Mouse (Mus musculus) sigmoid colon, adult 10 weeks (tissue): ENCODE data around the gene Gorasp1. TPM values are rescaled to one million over a fixed set of nuclear protein-coding genes. Genes with fewer than 3 reads are reported as not detected.

ENCODE experiments used
- polyA plus RNA-seq: library from polyadenylated mRNA; stranded (reverse); fragments of 350-450 nt; fragmentation: Illumina TruSeq; extraction: RNeasy Lipid Tissue Mini Kit (QIAGEN cat#74804); gene quantifications from one replicate; pipeline ENCODE4 v1.2.3, GENCODE M21; 2014; ENCODE audit warnings: low read depth, low replicate concordance

Gene Gorasp1
- polyA plus RNA-seq, result 4.2 TPM

DNA sequence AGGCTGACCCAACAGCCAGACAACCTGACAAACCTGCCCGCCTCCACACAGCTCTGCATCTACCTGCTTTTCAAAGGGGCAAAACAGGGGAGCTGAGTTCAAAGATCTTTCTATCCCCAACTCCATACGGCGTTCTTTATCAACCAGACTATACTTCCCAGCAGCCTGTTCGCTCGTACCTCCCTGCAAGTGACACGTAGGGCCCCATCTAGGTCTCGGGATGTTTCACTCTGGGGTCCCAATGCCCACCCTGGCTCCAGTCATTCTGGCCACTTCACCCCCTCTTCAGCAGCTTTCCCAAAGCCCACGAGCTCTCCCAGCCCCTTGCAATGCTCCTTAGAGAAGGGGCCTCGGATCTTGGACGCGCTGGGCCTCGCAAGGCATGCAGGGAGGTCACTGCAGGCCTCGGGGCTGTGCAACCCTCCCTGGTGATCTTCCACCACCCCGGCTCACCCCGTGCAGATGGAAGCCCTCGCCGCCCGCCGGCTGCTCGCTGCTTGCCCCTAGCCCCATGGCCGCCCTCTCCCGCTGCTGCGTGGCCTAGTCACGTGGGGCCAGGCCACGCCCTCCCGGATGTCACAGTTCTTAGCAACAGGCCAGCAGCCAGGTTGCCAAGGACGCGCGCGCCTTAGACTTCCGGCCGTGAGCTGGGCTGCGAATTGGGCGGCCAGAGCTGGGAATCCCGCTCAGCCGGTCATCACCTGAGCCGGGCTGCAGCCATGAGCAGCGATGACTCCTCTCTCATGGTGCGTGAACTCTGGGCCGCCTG lies at the start of gene Gorasp1, which contains the start of gene Ttc21a:
Gene Gorasp1, minus strand, starts transcription at position 561 of the 769 bp plus-strand sequence.
Gene Ttc21a, plus strand, starts transcription at position 602 of the 769 bp plus-strand sequence.

DNA sequence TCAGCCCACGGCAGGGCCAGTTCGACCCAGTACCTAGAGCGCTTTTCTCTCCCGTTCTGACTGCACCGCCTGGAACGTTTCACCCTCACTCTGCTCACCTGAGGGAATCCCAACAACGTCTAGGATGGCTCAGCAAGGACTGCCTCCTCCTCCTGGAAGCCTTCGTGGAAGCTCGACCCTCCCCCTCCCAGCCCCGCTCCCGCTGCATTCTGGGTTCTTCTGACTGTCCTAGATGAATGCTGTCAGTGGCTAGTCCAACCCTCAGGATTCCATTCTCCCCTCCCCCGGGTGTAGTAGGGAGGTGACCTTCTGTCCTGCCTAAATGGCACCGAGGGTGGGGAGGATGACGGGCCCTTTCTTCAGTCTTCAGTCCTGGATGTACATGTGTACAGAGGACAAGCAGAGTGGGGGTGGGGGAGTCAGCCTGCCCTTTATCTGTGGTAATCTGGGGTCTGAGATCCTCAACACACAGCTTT lies 47.2 kb upstream of the Gorasp1 start, which contains the start of gene Csrnp1:
Gene Csrnp1, minus strand, starts transcription at position 123 of the 476 bp plus-strand sequence.

GRCm38 (mm10) chr9:119894339-119895009 lies 42.9 kb downstream of the Gorasp1 start, which contains the start of gene Wdr48:
Gene Wdr48, plus strand, starts transcription at chr9:119894878.

Other genes starting within 250 kb of the Gorasp1 start
- not detected for gene Scn10a, start 218.2 kb downstream of the Gorasp1 start, polyA plus RNA-seq
- gene Scn11a, start 112.1 kb downstream of the Gorasp1 start, polyA plus RNA-seq, result 0.57 TPM
- gene Wdr48, start 42.7 kb downstream of the Gorasp1 start, polyA plus RNA-seq, result 117 TPM
- not detected for gene Ttc21a, start within 50 bp of the Gorasp1 start, polyA plus RNA-seq
- gene Csrnp1, start 47.1 kb upstream of the Gorasp1 start, polyA plus RNA-seq, result 0.19 TPM
- not detected for gene Xirp1, start 86.0 kb upstream of the Gorasp1 start, polyA plus RNA-seq
- gene Cx3cr1, start 132.3 kb upstream of the Gorasp1 start, polyA plus RNA-seq, result 8.9 TPM
- gene Ccr8, start 154.5 kb upstream of the Gorasp1 start, polyA plus RNA-seq, result not detected
- gene Slc25a38, start 172.8 kb upstream of the Gorasp1 start, polyA plus RNA-seq, result 2.0 TPM
- gene Rpsa, start 190.1 kb upstream of the Gorasp1 start, polyA plus RNA-seq, result 120 TPM
- not detected for gene Mobp, start 212.1 kb upstream of the Gorasp1 start, polyA plus RNA-seq